Mouse (Mus musculus) yolk sac, embryonic 10.5 days (tissue): ENCODE measurements around the gene Farsa.

Experiments used
- DNase-seq: peaks from one replicate; pipeline ENCODE4 v3.0.0-alpha.2; 2017; ENCODE audit warnings: low spot score

Gene Farsa

DNA sequence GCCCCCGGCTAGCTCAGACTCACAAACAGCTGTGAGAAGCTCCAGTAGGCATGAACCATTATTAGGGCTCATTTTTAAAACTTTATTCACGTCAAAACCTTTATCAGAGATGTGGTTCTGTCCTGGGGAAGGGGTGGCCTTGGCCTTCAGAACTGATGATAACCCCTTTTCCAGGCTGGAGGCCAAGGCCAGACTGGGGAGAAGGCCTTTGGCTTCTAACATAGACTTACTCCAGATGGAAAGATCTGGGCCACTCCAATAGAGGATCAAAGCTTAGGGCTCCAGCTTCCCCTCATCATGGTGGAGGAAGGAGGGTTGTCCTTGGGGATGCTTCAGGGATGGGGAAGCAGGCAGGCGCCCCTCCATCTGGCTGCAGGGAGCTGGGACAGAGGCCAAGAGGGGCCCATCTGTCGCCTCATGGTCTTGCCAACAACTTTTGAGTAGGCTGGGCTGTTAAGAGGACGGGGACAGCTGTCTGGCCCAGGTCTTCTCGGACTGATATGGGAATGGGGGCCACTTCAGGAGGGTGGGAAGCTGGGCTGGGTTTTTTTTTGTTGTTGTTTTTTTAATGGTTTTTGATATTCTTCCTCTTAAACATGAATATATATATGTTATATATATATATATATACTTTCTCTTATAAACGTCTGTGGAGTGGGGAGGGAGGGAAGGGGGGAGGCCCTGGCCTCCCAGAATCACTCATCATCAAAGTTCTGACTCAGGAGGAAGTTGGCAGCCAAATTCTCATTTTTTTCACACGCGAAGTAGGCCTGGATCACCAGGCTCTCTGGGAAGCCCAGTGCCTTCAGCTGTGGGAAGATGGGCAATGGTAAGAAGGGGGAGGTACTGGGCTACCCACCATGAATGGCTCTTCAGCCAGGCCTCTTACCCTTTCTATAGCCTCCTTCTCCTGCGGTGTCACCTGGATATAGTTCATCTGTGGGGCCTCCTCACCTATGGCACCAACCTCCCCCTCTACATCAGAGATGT is 21.6 kb upstream of the Farsa start:
- DNase-seq: no peak

DNA sequence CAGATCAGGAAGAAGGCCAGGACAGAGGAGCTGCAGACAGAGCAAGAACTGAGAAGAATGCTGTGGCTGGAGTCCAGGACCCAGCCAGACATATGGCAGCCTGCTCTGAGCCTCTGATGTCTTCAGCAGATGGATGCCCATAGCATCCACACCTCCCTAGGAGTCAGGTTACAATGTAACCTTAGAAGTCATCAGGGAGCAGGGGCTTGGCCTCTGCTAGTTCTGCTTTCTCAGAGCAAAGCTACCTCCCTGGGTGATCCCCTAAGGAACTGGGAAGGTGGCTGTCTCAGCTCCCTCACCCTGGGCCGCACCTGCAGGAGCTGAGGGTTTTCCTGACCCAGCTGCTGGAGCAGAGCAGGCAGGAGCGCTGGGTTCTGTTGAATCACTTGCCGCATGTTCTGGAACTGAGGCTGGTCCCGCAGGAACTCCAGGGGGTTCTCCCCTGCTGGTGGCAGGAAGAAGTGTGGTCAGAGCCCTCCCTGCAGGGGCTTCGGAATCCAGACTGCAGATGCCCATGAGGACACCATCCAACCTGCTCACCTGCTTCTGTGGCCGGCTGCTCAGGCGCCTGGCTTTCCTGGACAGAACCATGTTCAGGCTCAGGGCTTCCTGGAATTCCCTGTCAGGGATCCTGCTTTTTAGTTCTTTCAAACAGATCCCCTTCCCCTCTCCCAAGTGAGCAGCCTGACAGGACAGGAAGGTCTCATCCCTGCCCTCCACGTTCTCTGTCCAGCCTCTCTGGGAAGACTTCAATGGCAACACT is 19.5 kb upstream of the Farsa start:
- no peak for DNase-seq

DNA sequence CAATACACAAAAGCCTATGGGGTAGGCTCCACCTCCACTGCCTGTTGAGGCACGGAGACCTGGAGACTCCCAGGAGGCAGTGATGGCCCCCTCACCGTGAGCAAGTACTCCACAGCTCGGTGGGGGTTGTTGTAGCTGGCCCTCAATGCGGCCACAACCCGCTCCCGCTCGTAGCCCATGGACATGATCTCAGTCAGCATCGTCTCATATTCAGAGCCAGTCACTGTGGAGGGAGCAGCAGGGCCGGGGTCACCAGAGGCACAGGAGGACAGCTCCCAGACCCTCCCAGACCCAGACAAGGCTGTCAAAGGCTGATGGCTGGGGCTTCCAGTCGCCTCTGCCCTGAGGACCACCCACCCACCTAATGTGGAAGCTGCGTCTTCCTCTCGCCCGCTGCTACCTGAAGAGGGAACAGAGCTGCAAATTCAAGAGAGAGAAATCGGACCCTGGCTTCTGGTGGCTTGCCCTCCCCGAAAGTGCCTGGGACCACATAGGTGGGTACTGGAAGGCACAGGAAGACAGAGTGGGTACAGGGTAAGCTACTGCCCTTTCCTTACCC is 18.8 kb upstream of the Farsa start:
- no peak for DNase-seq

DNA sequence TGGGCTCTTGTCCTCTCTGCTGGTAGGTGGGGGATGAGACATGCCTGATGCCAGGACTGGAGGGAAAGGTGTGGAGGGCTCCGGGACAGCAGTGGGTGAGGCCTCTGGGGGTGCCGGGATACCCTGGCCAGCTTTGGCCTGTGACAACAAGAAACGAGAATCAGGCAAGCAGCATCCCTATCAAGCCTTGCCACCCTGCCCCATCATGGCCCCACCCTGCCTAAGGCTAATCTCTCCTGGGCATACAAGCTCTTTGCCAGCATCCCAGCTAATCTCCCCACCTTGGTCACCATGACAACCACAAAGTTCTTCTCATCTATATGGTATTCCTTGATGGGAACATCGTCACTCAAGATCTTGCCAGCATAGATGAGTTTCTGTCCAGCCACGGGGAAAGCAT is 18.3 kb upstream of the Farsa start:
- no peak for DNase-seq

DNA sequence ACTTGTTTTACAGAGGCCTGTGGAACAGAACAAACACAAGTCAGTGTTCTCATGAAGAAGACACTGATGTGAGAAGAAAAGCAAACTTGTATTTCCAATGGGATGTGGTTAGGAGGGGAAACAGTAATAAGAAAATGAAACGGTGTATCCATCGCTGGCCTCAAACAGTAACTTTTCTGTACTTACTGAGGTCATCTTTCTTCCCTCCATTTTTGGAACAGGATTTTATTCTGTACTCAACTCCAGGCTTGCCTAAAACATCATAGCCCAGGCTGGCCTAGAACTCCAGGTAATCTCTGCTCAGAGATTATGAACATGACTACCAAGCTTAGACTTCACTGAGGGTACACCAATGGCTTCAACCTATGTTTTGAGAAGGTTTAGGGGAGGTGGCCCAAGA is 17.4 kb upstream of the Farsa start:
- DNase-seq: no peak

DNA sequence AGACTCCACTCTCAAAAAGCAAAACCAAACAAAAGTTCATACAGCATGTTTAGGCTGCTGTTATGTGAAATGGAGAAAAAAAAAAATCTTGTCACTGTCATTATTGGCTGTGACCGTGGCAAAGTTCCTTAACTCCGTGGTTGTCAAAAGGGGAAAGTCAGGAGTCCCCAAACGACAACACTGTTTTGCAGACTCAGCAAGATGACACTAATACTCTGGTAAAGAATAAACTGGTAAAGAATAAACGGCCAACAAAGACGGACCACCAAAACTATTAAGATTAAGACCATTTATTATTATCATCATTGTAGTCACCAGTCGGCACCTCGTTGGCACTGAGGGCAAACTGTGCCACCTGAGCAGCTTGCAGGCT is 16.9 kb upstream of the Farsa start:
- DNase-seq: no peak

DNA sequence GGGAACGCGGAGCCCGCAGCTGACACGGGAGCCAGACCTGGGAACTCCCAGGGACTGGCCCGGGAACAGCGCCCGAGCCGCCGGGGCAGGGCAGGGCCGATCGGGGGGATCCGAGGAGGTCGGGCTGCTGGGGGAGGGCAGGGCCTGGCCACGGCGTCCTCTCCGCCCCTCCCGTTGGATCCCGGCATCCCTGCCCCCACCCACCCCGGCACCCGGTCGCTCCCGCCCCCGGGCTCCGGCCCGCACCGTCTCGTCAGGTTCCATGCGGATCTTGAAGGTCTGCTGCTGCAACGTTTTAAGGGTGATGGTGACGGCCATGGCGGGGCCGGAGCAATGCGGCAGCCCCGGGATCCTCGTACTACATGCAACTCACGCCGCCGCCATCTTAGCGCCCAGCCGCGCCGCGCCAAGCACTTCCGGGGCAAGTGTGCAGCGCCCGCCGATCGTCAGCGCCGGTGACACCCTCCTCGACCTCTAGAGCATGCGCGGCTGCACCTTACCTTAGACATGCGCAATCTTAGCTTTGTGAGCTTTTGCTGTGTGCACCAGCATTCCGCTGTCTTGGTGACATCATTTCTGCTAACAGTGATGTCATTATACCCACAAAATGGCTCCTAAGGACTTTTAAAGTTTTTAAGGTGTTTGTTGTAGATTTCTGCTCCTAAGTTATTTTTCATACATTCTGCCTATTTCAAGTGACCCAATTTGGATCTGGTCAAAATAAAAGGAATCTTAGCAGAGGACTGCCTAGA is 16.4 kb upstream of the Farsa start, which contains the start of gene Rad23a:
Gene Rad23a, minus strand, starts transcription at position 418 of the 752 bp plus-strand sequence.
- DNase-seq: peak; percentile 94

DNA sequence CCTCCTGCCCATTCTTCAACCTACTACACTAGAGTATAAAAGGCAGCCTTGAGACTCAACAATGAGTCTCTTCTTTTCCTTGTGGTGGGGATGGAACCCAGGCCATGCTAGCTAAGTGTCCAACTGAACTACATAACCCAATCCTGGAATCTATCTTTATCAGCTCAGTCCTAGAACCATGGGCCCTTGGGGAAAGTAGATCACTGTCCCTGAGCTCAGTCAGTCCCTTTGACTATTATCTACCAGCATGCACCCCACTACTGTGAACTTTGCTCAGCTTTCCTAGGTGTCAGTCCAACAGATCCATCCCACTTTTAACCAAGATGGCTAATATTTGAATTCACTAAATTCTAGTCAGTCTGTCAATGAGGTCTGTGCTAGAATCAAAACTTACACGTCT is 15.3 kb upstream of the Farsa start:
- DNase-seq: no peak

DNA sequence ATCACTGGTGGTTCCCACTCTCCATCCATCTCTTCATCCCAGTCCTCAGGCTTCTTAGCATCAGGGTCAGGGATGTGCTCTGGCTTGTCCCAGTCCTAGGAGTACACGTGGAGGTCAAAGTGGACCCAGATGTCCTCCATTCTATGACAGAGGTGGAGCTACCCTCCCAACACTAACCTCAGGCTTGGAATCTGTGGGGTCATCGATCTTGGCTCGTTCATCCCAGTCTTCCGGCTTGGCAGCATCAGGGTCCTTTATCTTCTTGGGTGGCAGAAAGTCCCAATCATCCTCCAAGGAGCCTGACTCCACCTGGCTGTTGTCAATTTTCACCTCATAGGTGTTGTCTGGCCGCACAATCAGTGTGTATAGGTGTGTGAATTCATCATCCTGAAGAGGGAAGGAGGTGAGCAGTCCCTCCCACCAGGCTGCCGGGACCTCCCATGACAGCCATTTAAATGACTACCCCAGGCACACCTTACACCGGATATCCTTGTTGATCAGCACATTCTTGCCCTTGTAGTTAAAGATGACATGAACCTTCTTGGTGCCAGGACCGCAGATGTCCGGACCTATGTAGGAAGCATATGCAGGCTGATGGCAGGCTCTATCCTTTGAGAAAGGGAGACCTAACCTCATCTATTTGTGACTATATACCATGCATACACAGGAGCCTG is 12.3 kb upstream of the Farsa start:
- DNase-seq: no peak

DNA sequence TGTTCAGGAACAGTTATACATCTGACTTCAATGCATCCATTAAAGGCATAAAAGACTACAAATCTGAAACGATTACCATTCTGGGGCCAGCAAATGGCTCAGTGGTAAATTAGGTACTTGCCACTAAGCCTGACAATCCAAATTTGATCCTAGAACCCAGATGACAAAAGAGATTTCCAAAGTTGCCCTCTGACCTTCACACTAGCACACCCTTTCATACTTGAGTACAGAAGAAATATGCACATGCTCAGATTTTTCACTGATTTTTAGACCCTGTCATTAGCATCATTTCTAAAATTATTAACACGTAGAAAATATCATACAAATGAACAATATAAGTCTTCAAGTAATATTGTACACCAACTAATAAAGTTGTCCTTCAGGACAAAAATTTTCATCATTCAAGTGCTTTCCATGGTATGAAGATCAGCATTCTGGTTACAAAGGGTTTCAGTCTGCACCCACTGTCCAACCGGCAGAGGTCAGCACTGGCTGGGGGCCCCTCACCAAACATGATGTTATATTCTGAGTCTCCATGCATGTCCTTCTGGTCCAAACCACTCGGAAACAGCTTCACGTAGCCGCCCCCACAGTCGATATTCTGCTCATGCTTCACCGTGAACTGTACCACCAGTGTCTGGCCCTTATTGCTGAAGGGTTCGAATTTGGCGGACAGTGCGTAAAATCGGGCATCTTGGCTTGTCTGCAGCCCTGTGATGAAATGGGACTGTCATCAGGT is 11.3 kb upstream of the Farsa start:
- DNase-seq: no peak

DNA sequence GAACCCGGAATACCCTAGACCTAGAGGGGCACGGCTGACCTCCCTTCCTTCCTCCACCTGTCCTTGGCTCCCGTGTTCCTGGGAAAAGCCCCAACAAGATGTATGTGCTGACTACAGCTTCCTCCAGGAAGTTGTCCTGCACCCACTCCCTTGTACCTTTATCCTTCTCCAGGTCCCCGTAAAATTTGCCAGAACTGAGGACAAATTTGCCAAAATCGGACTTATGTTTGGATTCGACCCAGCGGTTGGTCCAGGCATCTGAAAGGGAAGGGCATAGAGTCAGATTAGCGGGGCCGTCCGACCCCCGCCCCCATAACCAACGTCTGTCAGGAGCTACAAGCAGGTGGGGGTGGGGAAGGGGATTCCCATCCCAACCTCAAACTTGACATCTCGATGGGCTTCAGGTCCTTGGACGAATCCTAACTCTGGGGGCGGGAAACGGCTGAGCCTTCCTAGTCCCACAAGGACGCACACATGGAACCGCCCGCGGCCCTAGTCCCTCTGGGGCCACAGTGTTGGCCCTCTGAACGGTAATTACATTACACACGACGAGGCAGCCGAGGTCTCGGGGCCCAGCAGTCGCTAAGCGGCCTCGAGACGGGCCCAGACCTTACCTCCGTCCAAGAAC is 10.6 kb upstream of the Farsa start:
- DNase-seq: no peak

DNA sequence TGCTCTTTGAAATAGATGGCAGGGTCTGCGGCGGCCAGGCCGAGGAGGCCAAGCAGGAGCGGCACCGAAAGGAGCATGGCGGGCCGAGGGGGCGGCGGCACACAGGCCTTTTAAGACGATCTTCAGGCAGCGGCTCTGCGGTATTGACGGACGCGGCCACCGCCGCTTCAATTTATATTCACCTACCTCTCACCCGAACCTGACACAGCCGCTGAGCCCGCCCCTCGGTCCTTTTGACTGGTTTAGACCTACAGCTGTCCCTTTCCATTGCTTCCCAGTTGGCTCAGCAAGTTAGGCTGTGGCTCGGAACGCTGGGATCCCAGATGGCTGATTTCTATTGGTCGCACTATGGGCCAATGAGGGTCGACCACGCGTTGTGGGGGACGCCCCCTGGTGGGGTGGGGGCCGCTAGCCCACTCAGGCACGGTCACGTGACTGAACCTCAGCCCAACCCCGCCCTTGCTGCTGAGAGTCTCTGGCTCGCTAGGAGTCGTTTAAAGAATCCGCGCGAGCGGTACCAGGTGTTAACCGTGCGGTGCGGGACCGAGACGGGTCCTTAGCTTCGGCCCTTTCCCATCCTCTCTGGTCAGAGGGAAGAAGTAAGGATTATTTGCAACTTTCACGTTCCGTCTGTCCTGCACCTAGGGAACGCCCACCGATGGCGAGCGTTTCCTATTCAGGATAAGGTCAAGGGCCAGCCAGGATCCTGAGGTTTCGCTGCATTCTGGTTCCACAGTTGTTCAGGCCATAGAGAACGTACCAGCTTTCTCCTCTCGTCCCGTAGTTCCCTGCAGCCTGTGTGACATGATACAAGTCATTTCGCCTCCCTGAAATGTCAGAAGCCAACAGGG is 9.8 kb upstream of the Farsa start, which contains the start of gene Calr:
Gene Calr, minus strand, starts transcription at position 213 of the 851 bp plus-strand sequence.
- peak; percentile 100 for DNase-seq

DNA sequence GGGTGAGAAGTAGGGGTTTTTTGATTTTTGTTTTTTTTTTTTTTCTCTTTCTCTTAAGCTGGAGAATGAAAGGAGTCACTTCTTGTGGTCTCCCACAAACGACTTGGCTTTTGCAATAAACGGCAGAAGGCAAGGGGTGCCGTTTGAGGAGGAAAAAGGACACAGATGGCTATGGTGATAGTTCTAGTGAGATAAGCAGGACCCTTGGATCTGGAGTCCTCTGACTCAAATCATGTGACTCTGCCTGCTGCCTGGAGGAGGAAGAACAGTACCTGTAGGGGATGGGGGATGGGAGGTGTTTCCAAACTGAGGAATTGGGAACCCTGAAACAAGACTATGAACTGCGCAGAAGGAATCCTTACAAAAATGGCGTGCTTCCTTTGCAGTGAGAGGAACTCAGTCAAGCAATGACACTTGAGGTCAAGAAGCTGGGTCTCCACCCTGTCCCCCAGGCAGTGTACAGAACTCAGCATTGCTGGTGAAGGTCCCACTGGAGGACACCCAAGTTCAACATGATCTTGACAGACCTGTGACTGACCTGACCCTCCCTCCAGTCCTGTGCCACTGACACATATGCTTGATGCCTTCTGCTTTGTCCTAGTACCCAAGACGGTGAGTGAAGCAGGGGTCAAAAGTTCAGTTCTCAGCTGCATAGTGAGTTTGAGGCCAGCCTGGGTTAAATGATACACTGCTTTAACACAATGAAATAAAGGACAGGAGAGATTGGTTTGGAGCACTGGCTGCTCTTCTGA is 8.9 kb upstream of the Farsa start:
- DNase-seq: peak; percentile 66

DNA sequence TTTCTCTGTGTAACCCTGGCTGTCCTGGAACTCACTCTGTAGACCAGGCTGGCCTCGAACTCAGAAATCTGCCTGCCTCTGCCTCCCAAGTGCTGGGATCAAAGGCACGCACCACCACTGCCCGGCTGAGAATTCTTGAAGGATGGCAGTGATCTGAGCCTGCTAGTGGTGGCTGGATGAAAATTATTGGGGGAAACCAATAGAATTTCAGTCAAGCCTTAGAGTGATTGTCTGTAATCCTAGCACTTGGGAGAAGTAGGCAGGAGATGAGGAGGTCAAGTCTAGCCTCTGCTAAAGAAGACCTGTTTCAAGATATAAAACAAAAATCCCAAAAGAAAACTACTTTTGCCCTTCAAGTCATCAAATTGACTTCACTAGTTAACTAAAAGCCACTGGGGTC is 355 bp upstream of the Farsa start:
- DNase-seq: no peak

DNA sequence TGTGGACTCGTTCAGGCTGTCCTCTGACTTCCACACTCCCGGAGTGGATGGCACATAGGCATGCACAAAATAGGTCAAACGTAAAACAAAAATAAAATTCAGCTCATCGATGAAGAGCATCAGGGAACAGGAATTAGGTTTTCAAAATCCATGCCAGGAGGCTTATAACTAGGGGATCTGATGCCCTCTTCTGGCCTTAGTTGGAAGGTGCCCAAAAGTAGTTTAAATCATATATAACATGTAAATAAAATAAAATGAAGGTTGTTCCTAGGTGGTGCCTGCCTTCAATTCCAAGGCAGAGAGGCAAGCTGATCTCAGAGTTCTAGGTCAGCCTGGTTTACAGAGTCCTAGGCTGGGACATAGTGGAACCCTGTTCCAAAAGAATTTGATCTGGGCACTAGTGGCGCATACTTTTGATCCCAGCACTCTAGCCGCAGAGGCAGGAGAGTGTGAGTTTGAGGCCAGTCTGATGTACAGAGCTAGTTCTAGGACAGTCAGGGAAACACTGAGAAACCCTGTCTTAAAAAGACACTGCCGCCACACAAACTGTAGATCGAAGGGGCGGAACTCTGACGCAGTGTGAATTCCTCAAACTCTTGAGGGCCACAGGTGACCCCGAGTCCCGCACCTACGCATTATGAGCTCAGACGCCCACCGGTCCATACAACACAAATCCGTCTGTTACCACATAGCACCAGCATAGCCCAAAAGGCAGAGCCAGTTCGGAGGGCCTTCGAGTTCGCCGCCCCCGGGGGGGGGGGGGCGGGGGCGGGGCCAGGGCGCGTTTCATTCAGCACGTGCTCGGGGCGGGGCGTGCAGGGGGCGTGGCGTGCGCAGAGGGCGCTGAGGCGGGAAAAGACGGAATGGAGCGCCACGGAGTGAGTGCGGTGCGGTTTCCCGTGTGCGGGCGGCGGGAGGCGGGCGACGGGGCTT is 14.9 kb downstream of the Farsa start, which contains the start of gene Syce2:
Gene Syce2, plus strand, starts transcription at position 736 of the 933 bp plus-strand sequence.
- DNase-seq: peak; percentile 86

DNA sequence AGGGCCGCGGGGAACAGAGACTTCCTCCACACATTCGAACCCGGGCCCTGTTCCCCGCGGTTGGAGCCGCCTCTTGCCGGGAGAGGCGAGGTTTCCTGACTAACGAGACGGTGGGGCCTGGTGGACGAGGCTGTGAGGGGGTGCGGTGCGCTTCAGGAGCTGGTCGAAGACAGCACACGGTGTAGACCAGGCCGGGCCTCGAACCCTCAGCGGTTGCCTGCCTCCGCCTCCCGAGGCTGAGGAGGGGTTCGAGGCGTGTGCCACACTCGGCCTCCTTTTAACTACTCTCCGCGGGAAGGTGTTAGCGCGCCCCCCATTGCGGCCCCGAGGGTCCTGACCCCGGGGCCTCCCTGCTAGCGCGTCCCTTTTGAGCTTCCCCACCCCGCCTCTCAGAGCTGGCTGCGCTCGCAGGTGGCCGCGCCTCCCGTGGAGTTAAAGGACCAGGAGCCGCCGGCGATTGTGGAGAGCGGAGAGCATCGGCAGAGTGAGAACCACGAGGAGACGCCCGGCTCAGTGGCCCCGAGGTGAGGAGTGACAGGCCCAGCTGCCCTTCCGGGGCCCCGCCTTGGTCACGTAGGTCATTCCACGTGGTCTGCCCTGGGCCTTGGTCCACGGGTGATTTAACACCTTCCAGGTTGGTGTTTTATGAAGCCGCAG is 15.6 kb downstream of the Farsa start:
- DNase-seq: peak; percentile 45

DNA sequence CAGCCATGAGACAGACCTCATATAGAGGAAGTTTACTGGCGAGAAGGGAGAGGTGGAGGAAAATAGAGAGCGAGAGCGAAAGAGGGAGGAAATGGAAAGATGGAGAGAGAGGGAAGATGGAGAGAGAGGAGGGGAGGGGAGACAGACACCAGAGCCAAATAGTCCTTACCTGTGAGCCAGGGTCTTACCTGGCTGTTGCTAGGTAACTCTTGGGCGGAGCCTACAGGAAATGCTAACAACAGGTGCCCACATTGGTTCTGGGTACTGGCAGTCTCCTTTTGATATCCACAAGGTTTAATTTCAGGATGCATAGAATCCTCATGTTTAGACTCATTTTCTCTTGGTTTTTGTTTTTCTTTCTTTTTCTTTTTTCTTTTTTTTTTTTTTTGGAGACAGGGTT is 16.2 kb downstream of the Farsa start:
- DNase-seq: no peak
